Mouse (Mus musculus) cortical plate, adult 2 months (tissue): Measurements from ENCODE around the gene D930020B18Rik. TPM values are rescaled to one million over a fixed set of nuclear protein-coding genes. Genes with fewer than 3 reads are reported as not detected.

Experiments
- H3K27ac ChIP-seq: fragments of 200-500 bp; 2 replicates; pipeline ENCODE4 v1.5.1; 2012; ENCODE audit warnings: low read length, control low read depth, inconsistent platforms; ENCODE audit not compliant: insufficient read depth
- H3K4me1 ChIP-seq: fragments of 200-500 bp; 2 replicates; pipeline ENCODE4 v1.6.1; 2011; ENCODE audit warnings: low read length; ENCODE audit not compliant: control insufficient read depth, insufficient read depth
- H3K4me3 ChIP-seq: fragments of 200-500 bp; 2 replicates; pipeline ENCODE4 v1.5.1; 2011; ENCODE audit warnings: mild to moderate bottlenecking, low read length, control low read depth; ENCODE audit not compliant: insufficient read depth
- CTCF ChIP-seq: fragments of 200-500 bp; IDR thresholded peaks from 2 replicates; pipeline ENCODE4 v1.5.1; 2011; ENCODE audit warnings: mild to moderate bottlenecking, control low read depth, low read length; ENCODE audit not compliant: insufficient read depth; ENCODE audit errors: extremely low read depth
- POLR2A ChIP-seq: fragments of 200-500 bp; IDR thresholded peaks from 2 replicates; pipeline ENCODE4 v1.6.1; 2011; ENCODE audit warnings: mild to moderate bottlenecking, low read length, control low read depth; ENCODE audit not compliant: insufficient read depth; ENCODE audit errors: extremely low read depth
- polyA plus RNA-seq: library from polyadenylated mRNA; depleted of rRNA; stranded (reverse); fragments of >200 nt; gene quantifications from 2 replicates; pipeline ENCODE4 v1.2.3, GENCODE M21; 2012; rRNA removed

D930020B18Rik gene
- 0.31 and 0.38 TPM in 2 replicates for polyA plus RNA-seq

DNA sequence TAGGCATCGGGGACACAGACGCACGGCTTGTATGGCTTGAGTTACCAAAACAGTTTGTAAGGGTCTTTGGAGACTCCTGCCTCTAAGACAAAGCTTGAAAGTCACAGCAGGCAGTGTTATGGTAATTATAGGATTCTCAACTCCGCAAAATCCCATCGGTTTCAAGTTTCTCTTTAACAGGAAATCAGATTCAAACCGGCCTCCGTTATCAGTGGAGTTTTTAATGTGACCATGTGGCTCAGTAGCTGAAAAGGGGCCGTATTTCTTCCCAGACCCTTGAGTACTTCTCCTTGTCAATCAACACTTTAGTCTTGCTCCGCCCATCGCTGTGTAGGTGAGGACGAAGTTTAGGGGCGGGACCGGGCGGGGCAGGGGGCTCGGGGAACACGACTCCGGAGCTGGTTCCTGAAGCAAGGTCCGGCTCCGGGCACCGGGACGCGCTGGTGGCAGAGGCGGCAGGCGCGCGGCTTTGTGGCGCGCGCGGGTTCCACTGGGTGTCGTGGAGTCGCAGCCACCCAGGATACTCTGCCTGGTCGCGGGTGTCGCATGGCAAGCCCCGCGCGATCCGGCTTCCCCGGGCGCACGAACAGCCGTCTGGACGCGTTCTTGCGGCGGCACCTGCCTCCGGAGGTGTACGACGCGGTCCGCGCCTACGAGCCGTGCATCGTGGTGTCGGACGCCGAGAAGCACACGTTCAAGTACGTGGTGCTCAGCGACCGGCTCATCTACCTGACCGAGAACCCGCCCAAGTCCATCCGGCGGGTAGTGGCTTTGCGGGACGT lies at the start of gene D930020B18Rik:
TSS of gene D930020B18Rik (plus strand) at position 317 of the 782 bp plus-strand sequence.
- Histone ChIP-seq H3K4me3 (peak within 1 kb of the TSS; percentile 44), H3K27ac (no peak within 1 kb of the TSS), H3K4me1 (peaks cover 2% of the 10 kb centered on the region; the same call in 1 of the 2 replicates)
- TF ChIP-seq CTCF, result no peak
- TF ChIP-seq POLR2A, result no peak

DNA sequence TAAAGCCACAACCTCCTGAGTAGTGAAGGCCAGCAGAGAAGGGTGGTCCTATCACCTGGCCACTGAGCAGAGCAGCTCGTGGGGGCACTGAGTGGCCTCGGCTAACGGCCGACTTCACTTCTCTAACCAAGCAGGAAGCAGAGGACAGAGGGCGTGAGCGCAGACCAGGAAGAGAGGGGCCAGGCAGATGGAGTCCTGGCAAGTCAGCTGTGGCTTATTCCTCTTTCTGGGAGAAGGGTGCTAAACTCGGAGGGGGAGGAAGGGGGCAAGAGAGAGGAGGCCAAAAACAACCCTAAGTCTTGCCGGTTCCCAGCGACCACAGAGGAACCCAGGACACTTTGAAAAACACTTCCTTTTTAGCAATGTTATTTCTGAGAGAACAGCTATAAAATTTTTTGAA lies 44.8 kb upstream of the D930020B18Rik start:
- Histone ChIP-seq H3K4me1 (no peaks in the 10 kb centered on the region), H3K27ac (no peak overlapping the region), H3K4me3 (no peak overlapping the region)
- TF ChIP-seq POLR2A, result no peak
- no peak for TF ChIP-seq CTCF

DNA sequence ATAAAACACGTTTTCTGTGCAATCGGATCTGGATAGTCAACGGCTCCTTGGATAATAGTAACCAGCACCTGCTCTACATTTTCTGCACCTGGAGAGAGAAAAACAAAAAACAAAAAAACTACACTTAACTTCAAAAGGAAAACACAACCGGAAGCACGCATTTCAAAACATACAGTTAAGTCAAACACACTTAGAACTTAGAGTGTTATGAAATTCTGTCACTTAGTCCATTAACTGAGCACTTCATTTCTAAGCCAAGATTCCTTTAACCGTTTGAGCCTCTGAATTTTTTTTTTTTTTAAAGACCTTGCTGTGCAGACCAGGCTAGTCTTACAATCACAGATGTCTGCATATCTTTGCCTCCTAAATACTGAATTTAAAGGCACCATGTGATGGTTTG lies 40.1 kb upstream of the D930020B18Rik start:
- Histone ChIP-seq H3K4me1 (no peaks in the 10 kb centered on the region), H3K27ac (no peak overlapping the region), H3K4me3 (no peak overlapping the region)
- TF ChIP-seq CTCF (no peak), POLR2A (no peak)

DNA sequence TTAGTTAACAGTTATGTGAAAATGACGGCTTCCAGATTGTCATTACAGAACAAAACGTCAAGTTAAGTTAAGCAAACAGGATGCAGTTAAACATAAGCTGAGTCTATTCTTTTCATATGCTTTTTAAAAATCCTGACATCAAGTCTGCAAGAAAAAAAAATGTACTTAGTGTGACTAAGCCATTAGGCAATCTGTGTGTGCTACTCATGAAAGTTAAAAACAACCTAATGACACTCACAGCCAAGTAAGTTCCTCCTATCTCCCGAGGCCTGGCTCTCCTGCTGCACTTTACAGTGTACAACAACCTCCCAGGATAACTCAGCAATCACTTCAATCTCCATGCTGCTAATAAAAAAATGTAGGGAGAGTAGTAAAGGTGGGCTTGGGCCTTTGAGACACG lies 37.8 kb upstream of the D930020B18Rik start:
- TF ChIP-seq POLR2A (no peak), CTCF (no peak)
- Histone ChIP-seq H3K4me1 (no peaks in the 10 kb centered on the region), H3K27ac (no peak overlapping the region), H3K4me3 (no peak overlapping the region)

DNA sequence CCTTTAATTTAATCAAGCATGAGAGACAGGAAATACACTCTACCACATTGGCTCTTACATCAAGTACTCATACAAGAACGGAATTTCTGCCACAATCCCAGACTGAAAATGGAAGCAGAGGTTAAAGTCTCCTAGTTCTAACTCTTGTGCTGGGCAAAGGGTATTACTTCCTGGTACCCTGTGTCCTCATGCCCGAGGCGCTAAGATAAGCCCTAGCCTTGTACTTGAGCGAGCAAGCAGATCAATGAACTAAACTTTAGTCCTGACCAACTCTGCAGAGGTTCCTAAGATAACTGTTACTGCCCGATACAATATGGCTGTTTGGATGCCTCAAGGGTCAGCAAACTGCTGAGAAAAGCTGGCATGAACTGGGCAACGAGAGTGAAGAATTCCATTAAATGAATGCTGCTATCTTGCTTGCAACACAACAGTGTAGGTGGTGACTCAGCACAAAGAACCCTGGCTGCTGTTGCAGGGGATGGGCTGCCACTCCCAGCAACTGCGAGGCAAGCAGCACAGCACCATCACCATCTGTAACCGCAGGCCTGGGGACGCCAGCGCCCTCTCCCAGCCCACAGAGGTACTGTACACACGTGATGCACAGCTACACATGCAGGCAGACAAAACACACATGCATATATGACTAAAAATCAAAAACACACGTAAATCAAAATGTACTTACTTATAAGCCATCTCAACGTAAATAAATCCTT lies 36.6 kb upstream of the D930020B18Rik start:
- no peak for TF ChIP-seq CTCF
- no peak for TF ChIP-seq POLR2A
- Histone ChIP-seq H3K4me1 (no peaks in the 10 kb centered on the region), H3K27ac (no peak overlapping the region), H3K4me3 (no peak overlapping the region)

DNA sequence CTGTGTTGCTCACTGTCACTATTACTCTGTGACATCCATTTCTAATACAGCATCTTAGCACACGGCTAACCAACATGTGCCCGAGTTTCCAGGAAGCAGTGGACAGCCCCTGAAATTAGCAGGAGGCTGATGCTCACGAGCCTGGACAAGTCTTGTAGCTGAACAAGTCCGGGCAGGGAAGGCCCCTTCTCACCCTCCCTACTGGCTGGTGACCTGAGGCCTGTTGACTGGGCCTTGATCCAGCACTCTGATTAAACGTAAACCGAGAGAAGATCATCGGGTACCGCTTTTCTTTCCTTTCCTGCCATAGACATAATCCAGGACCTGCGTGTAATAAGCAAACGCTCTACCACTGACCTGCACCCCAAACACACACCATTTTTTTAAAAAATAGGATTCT lies 33.2 kb upstream of the D930020B18Rik start:
- no peak overlapping the region for H3K4me3 ChIP-seq
- H3K27ac ChIP-seq, result no peak overlapping the region
- no peaks in the 10 kb centered on the region for H3K4me1 ChIP-seq
- TF ChIP-seq CTCF, result no peak
- no peak for TF ChIP-seq POLR2A

DNA sequence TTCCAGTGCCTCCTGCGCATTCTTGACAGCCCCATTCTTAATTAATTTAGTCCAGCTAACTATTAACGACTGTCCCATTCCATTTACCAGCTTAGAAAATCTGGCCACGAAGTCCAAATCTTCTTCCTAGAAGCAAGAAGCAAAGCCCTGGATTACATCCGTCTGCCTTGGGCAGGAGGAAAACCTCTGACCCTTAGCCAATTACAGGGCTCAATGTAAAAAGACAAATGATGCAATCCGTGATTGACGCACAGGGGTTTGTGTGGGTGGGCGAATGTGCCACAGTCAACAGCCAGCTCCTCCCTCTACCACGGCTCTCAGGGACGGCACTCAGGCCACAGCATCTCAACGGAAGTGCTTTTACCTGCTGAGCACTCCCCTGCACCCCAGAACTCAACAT lies 29.8 kb upstream of the D930020B18Rik start:
- Histone ChIP-seq H3K4me1 (no peaks in the 10 kb centered on the region), H3K27ac (no peak overlapping the region), H3K4me3 (no peak overlapping the region)
- no peak for TF ChIP-seq POLR2A
- TF ChIP-seq CTCF, result no peak

DNA sequence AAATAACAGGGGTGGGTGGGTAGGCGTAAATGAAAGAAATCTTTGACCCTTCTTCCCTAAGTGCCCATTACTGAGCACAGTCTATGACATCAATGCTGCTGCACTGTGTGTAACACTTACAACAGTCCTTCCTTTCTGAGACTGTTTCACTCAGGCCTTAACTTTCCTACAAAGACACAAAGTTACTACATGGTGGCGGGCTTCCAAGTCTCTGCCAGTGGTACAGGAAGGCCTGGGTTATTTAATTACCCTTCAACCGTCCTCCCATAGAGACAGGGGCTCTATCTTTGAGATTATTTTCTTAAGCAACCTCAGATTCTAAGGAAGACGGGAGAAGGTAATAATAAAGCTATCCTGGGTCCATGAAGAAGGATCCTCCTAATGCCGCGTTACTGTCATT lies 28.9 kb upstream of the D930020B18Rik start:
- Histone ChIP-seq H3K4me3 (no peak overlapping the region), H3K4me1 (no peaks in the 10 kb centered on the region), H3K27ac (no peak overlapping the region)
- TF ChIP-seq POLR2A, result no peak
- no peak for TF ChIP-seq CTCF

DNA sequence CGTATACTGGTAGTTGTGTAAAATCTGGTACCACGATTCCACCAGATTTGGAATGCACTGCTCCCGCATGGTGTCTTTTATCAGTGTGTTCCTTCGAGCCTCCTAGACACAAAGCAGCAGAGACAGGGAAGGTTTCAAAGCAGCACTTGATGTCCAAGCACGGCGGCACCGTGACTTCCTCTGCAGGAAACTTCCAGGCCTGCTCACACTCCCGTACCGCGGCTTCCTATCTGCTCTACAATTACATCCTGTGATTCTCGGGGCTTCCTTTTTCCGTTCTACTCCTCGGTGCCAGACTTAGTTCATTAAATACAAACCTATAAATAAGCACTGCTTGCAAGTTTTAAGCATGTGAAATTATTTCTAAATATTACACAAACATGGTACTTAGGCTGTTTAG lies 27.8 kb upstream of the D930020B18Rik start:
- H3K27ac ChIP-seq, result peak overlapping the region; percentile 72
- no peak overlapping the region for H3K4me3 ChIP-seq
- TF ChIP-seq CTCF (no peak), POLR2A (no peak)
- H3K4me1 ChIP-seq, result no peaks in the 10 kb centered on the region
